Mouse (Mus musculus) brown adipose tissue, adult 24 weeks (tissue): ENCODE measurements around the gene Ilvbl. TPM values are rescaled to one million over a fixed set of nuclear protein-coding genes. Genes with fewer than 3 reads are reported as not detected.
"Not testable (repeated sequence)": the region's sequence is repeated elsewhere in the genome, so short reads cannot be mapped to it uniquely, and the experiment has no call there.

Experiments
- H3K27ac ChIP-seq: fragments of 200-500 bp; replicated peaks from 2 replicates; pipeline ENCODE4 v1.5.1; 2012; ENCODE audit warnings: low read depth, mild to moderate bottlenecking, low read length
- H3K4me1 ChIP-seq: fragments of 200-500 bp; 2 replicates; pipeline ENCODE4 v1.6.1; 2012; ENCODE audit warnings: low read length, mixed read lengths; ENCODE audit not compliant: control insufficient read depth, insufficient read depth, insufficient read length
- H3K4me3 ChIP-seq: fragments of 200-500 bp; 2 replicates; pipeline ENCODE4 v1.5.1; 2012; ENCODE audit warnings: low read depth, mild to moderate bottlenecking, low read length, moderate library complexity; ENCODE audit not compliant: insufficient read depth
- polyA plus RNA-seq: library from polyadenylated mRNA; stranded (reverse); fragments of >200 nt; gene quantifications from 2 replicates; pipeline ENCODE4 v1.2.4, GENCODE M21; 2012; ENCODE audit not compliant: missing spikeins, insufficient read depth, insufficient read length

Gene Ilvbl
- polyA plus RNA-seq, 1 experiment, result 18.4 TPM

DNA sequence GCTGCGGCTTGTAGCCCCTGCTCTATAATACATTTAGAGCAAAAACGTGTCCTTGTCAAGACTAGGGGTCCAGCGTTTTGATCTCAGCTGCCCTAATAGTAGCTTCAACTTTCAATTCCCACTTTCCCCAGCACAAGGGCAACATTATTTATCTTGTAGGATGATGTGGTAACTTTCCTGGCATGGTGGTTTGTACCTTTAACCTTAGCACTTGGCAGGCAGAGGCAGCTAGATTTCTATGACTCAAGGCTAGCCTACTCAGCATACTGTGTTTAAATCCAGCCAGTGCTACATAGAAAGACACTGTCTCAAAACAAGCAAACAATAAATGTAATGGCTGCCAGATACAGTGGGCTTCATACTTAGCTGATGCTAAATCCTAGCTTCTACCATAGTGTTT, 33.5 kb downstream of the Ilvbl start:
- Histone ChIP-seq H3K27ac (no peak overlapping the region), H3K4me3 (no peak overlapping the region), H3K4me1 (no peaks in the 10 kb centered on the region)

DNA sequence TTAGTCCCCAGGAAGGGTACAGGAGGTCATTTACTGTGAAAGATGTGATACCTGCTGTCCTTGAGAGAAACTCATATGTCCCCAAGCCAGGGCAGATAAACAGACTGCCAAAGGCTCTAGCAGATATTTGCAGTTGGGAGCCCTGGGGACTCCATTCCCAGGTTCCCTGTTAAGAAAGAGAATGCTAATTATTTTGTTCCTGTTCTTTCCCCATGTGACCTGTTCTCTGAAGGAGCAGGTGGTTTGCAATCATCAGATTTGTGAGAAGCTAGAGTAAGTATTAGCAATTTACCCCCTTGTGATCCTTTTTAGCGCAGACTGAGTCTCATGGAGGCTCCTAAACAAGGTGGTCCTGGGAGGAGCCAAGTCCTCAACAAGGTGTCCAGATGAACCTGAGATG, 43.8 kb downstream of the Ilvbl start, which contains the start of gene Olfr1357:
Olfr1357 (minus strand) TSS at position 101 of the 400 bp plus-strand sequence.
- no peaks in the 10 kb centered on the region for H3K4me1 ChIP-seq
- no peak within 1 kb of the TSS for H3K27ac ChIP-seq
- no peak within 1 kb of the TSS for H3K4me3 ChIP-seq

DNA sequence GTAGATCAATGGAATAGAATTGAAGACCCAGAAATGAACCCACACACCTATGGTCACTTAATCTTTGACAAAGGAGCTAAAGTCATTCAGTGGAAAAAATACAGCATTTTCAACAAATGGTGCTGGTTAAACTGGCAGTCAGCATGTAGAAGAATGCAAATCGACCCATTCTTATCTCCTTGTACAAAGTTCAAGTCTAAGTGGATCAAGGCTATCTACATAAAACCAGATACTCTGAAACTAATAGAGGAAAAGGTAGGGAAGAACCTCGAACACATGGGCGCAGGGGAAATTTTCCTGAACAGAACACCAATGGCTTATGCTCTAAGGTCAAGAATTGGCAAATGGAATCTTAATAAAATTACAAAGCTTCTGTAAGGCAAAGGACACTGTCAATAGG, 49.0 kb downstream of the Ilvbl start:
- H3K4me1 ChIP-seq, H3K4me3 ChIP-seq, H3K27ac ChIP-seq: not testable (repeated sequence)

DNA sequence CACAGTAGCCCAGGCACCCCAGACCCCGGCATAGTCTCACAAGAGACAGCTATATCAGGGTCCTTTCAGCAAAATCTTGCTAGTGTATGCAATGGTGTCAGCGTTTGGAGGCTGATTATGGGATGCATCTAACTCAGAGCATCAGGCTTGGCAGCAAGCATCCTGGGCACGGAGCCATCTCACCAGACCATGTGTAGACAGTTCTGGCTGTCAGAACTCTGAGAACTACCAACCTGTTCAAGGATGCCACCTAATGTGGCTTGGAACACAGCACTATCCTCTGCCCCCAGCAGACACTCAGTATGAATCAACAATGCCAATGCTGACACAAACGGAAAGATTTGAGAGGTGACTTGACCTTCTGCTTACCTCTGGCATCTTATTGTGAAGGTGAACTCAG, 56.0 kb downstream of the Ilvbl start:
- H3K4me3 ChIP-seq, result no peak overlapping the region
- H3K4me1 ChIP-seq, result no peaks in the 10 kb centered on the region
- H3K27ac ChIP-seq, result no peak overlapping the region

DNA sequence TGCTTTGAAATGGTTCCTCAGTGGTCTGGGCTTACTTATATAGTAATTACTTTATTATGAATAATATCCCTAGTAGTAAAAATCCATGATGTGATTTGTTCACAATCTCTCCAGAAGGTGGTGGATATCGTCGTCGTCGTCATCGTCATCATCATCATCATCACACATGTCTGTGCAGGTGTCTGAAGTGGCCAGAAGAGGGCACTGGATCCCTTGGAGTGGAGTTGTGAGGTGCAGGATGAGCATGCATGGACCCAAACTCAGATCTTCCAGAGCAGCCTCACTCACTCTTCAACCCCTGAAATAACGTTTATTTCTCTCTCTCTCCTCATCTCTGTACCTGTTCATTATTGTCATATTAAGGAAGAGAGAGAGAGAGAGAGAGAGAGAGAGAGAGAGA, 58.2 kb downstream of the Ilvbl start:
- H3K27ac ChIP-seq, result no peak overlapping the region
- H3K4me3 ChIP-seq, result no peak overlapping the region
- no peaks in the 10 kb centered on the region for H3K4me1 ChIP-seq

Other genes with a start within 250 kb of the Ilvbl start
- 311 and 438 TPM in 2 replicates for gene Agpat3, start 221.9 kb upstream of the Ilvbl start, polyA plus RNA-seq
- 52.5 and 65.4 TPM in 2 replicates for gene Rrp1, start 161.3 kb upstream of the Ilvbl start, polyA plus RNA-seq
- gene Cstb, start 148.7 kb upstream of the Ilvbl start, polyA plus RNA-seq, result 192 and 249 TPM in 2 replicates
- gene Pdxk, start 109.4 kb upstream of the Ilvbl start, polyA plus RNA-seq, result 21.2 and 28.2 TPM in 2 replicates
- not detected in 2 replicates for gene Olfr1358, start 56.9 kb upstream of the Ilvbl start, polyA plus RNA-seq
- 16.9 and 18.4 TPM in 2 replicates for gene Syde1, start 17.6 kb downstream of the Ilvbl start, polyA plus RNA-seq
- not detected in 2 replicates for gene Olfr1357, start 43.7 kb downstream of the Ilvbl start, polyA plus RNA-seq
- gene Casp14, start 143.9 kb downstream of the Ilvbl start, polyA plus RNA-seq, result not detected in 2 replicates
- not detected in 2 replicates for gene Ccdc105, start 178.7 kb downstream of the Ilvbl start, polyA plus RNA-seq
- not detected in 2 replicates for gene Slc1a6, start 206.2 kb downstream of the Ilvbl start, polyA plus RNA-seq